Mouse (Mus musculus) megakaryocyte, embryonic 14.5 days (primary cell): ENCODE measurements around the gene Shb.

Experiments used
- FLI1 ChIP-seq: IDR thresholded peaks from 2 replicates; pipeline ENCODE4 v1.6.1; 2012; ENCODE audit warnings: low read length, inconsistent platforms, mixed read lengths
- GATA1 ChIP-seq: IDR thresholded peaks from 3 replicates; pipeline ENCODE4 v1.6.1; 2012; ENCODE audit warnings: mixed read lengths, low read length, inconsistent platforms, borderline replicate concordance

DNA sequence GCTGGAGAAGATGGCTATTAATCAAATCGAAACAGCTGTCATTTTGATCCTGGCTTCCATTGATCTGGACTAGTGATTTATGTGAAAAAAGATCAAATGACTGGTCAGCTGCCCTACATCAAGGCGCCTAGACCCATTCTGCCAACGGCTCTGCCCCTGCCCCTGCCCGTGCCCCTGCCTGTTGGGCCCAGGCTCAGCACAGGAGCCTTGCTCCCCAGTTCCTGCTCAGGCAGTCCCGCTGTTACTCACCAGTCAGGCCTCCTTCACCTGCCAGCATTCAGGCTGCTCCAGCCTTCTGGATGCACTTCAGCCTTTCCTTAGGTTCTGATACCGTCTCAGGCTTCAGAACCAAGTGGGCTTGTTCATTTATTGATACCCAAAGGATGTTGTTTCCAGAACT lies 8.9 kb downstream of the Shb start:
- TF ChIP-seq GATA1, result no peak
- no peak for TF ChIP-seq FLI1
